Mouse (Mus musculus) neural tube, embryonic 15.5 days (tissue): ENCODE results near the gene Tapt1. TPM values are rescaled to one million over a fixed set of nuclear protein-coding genes. Genes with fewer than 3 reads are reported as not detected.
"Not testable (repeated sequence)": the region's sequence is repeated elsewhere in the genome, so short reads cannot be mapped to it uniquely, and the experiment has no call there.

Experiments
- ATAC-seq: fragments of 200-750 bp; cut with Nextera tagmentation; 2 replicates; pipeline ENCODE4 v1.8.0; 2017; ENCODE audit warnings: mild to moderate bottlenecking, moderate TSS enrichment, moderate library complexity; ENCODE audit not compliant: low FRiP score
- H3K27ac ChIP-seq: fragments of 300-500 bp; sonication (generic); replicated peaks from 2 replicates; pipeline ENCODE4 v1.5.1; 2015; ENCODE audit warnings: mild to moderate bottlenecking, inconsistent platforms
- H3K27me3 ChIP-seq: fragments of 300-500 bp; sonication (generic); replicated peaks from 2 replicates; pipeline ENCODE4 v1.6.1; 2015; ENCODE audit warnings: inconsistent platforms
- H3K36me3 ChIP-seq: fragments of 300-500 bp; sonication (generic); 2 replicates; pipeline ENCODE4 v1.6.1; 2015; ENCODE audit warnings: inconsistent platforms
- H3K4me1 ChIP-seq: fragments of 300-500 bp; sonication (generic); 2 replicates; pipeline ENCODE4 v1.6.1; 2015; ENCODE audit warnings: inconsistent platforms
- H3K4me2 ChIP-seq: fragments of 300-500 bp; sonication (generic); 2 replicates; pipeline ENCODE4 v1.6.1; 2015; ENCODE audit warnings: inconsistent platforms, mild to moderate bottlenecking, moderate library complexity
- H3K4me3 ChIP-seq: fragments of 300-500 bp; sonication (generic); replicated peaks from 2 replicates; pipeline ENCODE4 v1.5.1; 2015; ENCODE audit warnings: mild to moderate bottlenecking, inconsistent platforms
- H3K9ac ChIP-seq: fragments of 300-500 bp; sonication (generic); replicated peaks from 2 replicates; pipeline ENCODE4 v1.6.1; 2015; ENCODE audit warnings: mild to moderate bottlenecking, inconsistent platforms
- H3K9me3 ChIP-seq: fragments of 300-500 bp; sonication (generic); replicated peaks from 2 replicates; pipeline ENCODE4 v1.6.1; 2016; ENCODE audit warnings: inconsistent platforms
- whole genome bisulfite sequencing: fragments of 180-500 bp; shearing (Covaris S2); methylation state at CpG from one replicate; pipeline ENCODE4 v1.1.7; 2015; ENCODE audit warnings: mixed read lengths; 5-methylcytosine and 5-hydroxymethylcytosine counted together
- polyA plus RNA-seq: library from polyadenylated mRNA; unstranded; fragments of >200 nt; fragmentation: Nextera tagmentation; extraction: Ambion mirVana; gene quantifications from 2 replicates; pipeline ENCODE4 v1.2.1, GENCODE M21; 2015

Tapt1 gene
- 30.8 and 35.0 TPM in 2 replicates for polyA plus RNA-seq

GRCm38 (mm10) chr5:44226521-44227461, at the start of gene Tapt1:
TSS of gene Tapt1 (minus strand) at chr5:44226626.
- H3K9me3 ChIP-seq = no peaks in the 10 kb centered on the region
- peaks cover 32% of the 10 kb centered on the region for H3K4me1 ChIP-seq
- H3K4me3 ChIP-seq = peak within 1 kb of the TSS; percentile 87
- ATAC-seq = peak; percentile 97
- H3K27me3 ChIP-seq = no peaks in the 10 kb centered on the region
- no peaks in the 10 kb centered on the region for H3K36me3 ChIP-seq
- H3K9ac ChIP-seq = peak within 1 kb of the TSS; percentile 89
- H3K4me2 ChIP-seq = peak within 1 kb of the TSS; percentile 83
- H3K27ac ChIP-seq = peak within 1 kb of the TSS; percentile 95
- WGBS = under 1% methylated on average over 94 of the region's 121 CpGs

- no peak overlapping the region for H3K27ac ChIP-seq
- H3K9ac ChIP-seq = no peak overlapping the region
- H3K4me3 ChIP-seq = no peak overlapping the region
- no peak overlapping the region for H3K4me2 ChIP-seq
- no peak for ATAC-seq
- H3K9me3 ChIP-seq = no peaks in the 10 kb centered on the region
- H3K36me3 ChIP-seq = no peaks in the 10 kb centered on the region
- H3K4me1 ChIP-seq = no peaks in the 10 kb centered on the region
- H3K27me3 ChIP-seq = no peaks in the 10 kb centered on the region
- 88% methylated on average over 4 of the region's 4 CpGs for WGBS
Observed at GRCm38 (mm10) chr5:44271564-44271963, 45.1 kb upstream of the Tapt1 start.

- ATAC-seq, H3K4me3 ChIP-seq, H3K4me2 ChIP-seq, H3K36me3 ChIP-seq, H3K9me3 ChIP-seq, H3K27me3 ChIP-seq, H3K27ac ChIP-seq, H3K4me1 ChIP-seq, H3K9ac ChIP-seq: not testable (repeated sequence)
- 50% methylated on average over 2 of the region's 3 CpGs for WGBS
Observed at GRCm38 (mm10) chr5:44268524-44268923, 42.1 kb upstream of the Tapt1 start.

GRCm38 (mm10) chr5:44261691-44262090, 35.3 kb upstream of the Tapt1 start:
- H3K27ac ChIP-seq = no peak overlapping the region
- H3K4me3 ChIP-seq = no peak overlapping the region
- H3K4me2 ChIP-seq = no peak overlapping the region
- H3K27me3 ChIP-seq = no peaks in the 10 kb centered on the region
- H3K4me1 ChIP-seq = no peaks in the 10 kb centered on the region
- WGBS = 79% methylated on average over 5 of the region's 5 CpGs
- H3K36me3 ChIP-seq = no peaks in the 10 kb centered on the region
- no peak overlapping the region for H3K9ac ChIP-seq
- no peaks in the 10 kb centered on the region for H3K9me3 ChIP-seq
- no peak for ATAC-seq

- 83% methylated on average over 3 of the region's 3 CpGs for WGBS
- no peak overlapping the region for H3K4me3 ChIP-seq
- H3K36me3 ChIP-seq = no peaks in the 10 kb centered on the region
- no peak overlapping the region for H3K4me2 ChIP-seq
- H3K9ac ChIP-seq = no peak overlapping the region
- no peak overlapping the region for H3K27ac ChIP-seq
- H3K4me1 ChIP-seq = no peaks in the 10 kb centered on the region
- no peak for ATAC-seq
- H3K9me3 ChIP-seq = no peaks in the 10 kb centered on the region
- no peaks in the 10 kb centered on the region for H3K27me3 ChIP-seq
Observed at GRCm38 (mm10) chr5:44261172-44261571, 34.7 kb upstream of the Tapt1 start.

GRCm38 (mm10) chr5:44259678-44260077, 33.3 kb upstream of the Tapt1 start:
- H3K4me1 ChIP-seq = no peaks in the 10 kb centered on the region
- H3K36me3 ChIP-seq = no peaks in the 10 kb centered on the region
- no peak for ATAC-seq
- WGBS = 74% methylated on average over 3 of the region's 3 CpGs
- H3K9me3 ChIP-seq = no peaks in the 10 kb centered on the region
- no peak overlapping the region for H3K9ac ChIP-seq
- H3K4me2 ChIP-seq = no peak overlapping the region
- H3K27me3 ChIP-seq = no peaks in the 10 kb centered on the region
- H3K4me3 ChIP-seq = no peak overlapping the region
- H3K27ac ChIP-seq = no peak overlapping the region

- WGBS = no CpG with 5 or more reads among the region's 1 CpGs
Observed at GRCm38 (mm10) chr5:44258163-44258562, 31.7 kb upstream of the Tapt1 start.

GRCm38 (mm10) chr5:44257401-44257800, 31.0 kb upstream of the Tapt1 start:
- Histone ChIP-seq H3K27ac (no peak overlapping the region), H3K4me2 (no peak overlapping the region), H3K4me3 (no peak overlapping the region), H3K36me3 (no peaks in the 10 kb centered on the region), H3K4me1 (no peaks in the 10 kb centered on the region), H3K9me3 (no peaks in the 10 kb centered on the region), H3K9ac (no peak overlapping the region), H3K27me3 (no peaks in the 10 kb centered on the region)
- 83% methylated on average over 4 of the region's 4 CpGs for WGBS
- no peak for ATAC-seq

More at GRCm38 (mm10) chr5:44258163-44258562, 31.7 kb upstream of the Tapt1 start:
- H3K9ac ChIP-seq = no peak overlapping the region
- no peak overlapping the region for H3K4me3 ChIP-seq
- H3K4me1 ChIP-seq = no peaks in the 10 kb centered on the region
- ATAC-seq = no peak
- no peaks in the 10 kb centered on the region for H3K27me3 ChIP-seq
- no peak overlapping the region for H3K27ac ChIP-seq
- H3K9me3 ChIP-seq = no peaks in the 10 kb centered on the region
- H3K4me2 ChIP-seq = no peak overlapping the region
- no peaks in the 10 kb centered on the region for H3K36me3 ChIP-seq

GRCm38 (mm10) chr5:44256512-44256911, 30.1 kb upstream of the Tapt1 start:
- Histone ChIP-seq H3K27ac (no peak overlapping the region), H3K36me3 (no peaks in the 10 kb centered on the region), H3K9ac (no peak overlapping the region), H3K4me1 (no peaks in the 10 kb centered on the region), H3K4me3 (no peak overlapping the region), H3K27me3 (no peaks in the 10 kb centered on the region), H3K4me2 (no peak overlapping the region), H3K9me3 (no peaks in the 10 kb centered on the region)
- WGBS = 88% methylated on average over 3 of the region's 3 CpGs
- ATAC-seq = no peak

GRCm38 (mm10) chr5:44255756-44256398, 29.5 kb upstream of the Tapt1 start:
- Histone ChIP-seq H3K9me3 (no peaks in the 10 kb centered on the region), H3K27ac (no peak overlapping the region), H3K27me3 (no peaks in the 10 kb centered on the region), H3K4me1 (no peaks in the 10 kb centered on the region), H3K4me3 (no peak overlapping the region), H3K9ac (no peak overlapping the region), H3K4me2 (no peak overlapping the region), H3K36me3 (no peaks in the 10 kb centered on the region)
- WGBS = 74% methylated on average over 7 of the region's 7 CpGs
- no peak for ATAC-seq

- no peak overlapping the region for H3K9ac ChIP-seq
- H3K4me3 ChIP-seq = no peak overlapping the region
- no peaks in the 10 kb centered on the region for H3K9me3 ChIP-seq
- no peaks in the 10 kb centered on the region for H3K27me3 ChIP-seq
- 86% methylated on average over 6 of the region's 6 CpGs for WGBS
- ATAC-seq = no peak
- H3K4me1 ChIP-seq = no peaks in the 10 kb centered on the region
- H3K27ac ChIP-seq = no peak overlapping the region
- no peaks in the 10 kb centered on the region for H3K36me3 ChIP-seq
- no peak overlapping the region for H3K4me2 ChIP-seq
Observed at GRCm38 (mm10) chr5:44253449-44253848, 27.0 kb upstream of the Tapt1 start.

- H3K36me3 ChIP-seq = no peaks in the 10 kb centered on the region
- H3K4me2 ChIP-seq = no peak overlapping the region
- no peak overlapping the region for H3K9ac ChIP-seq
- H3K4me1 ChIP-seq = no peaks in the 10 kb centered on the region
- H3K27me3 ChIP-seq = no peaks in the 10 kb centered on the region
- 84% methylated on average over 4 of the region's 4 CpGs for WGBS
- H3K27ac ChIP-seq = no peak overlapping the region
- ATAC-seq = no peak
- no peak overlapping the region for H3K4me3 ChIP-seq
- H3K9me3 ChIP-seq = no peaks in the 10 kb centered on the region
Observed at GRCm38 (mm10) chr5:44252395-44252794, 26.0 kb upstream of the Tapt1 start.
